Mouse (Mus musculus) CH12.LX (cell line): ENCODE results near the gene B4galnt3. TPM values are rescaled to one million over a fixed set of nuclear protein-coding genes. Genes with fewer than 3 reads are reported as not detected.

ENCODE experiments used
- polyA plus RNA-seq: library from polyadenylated mRNA; unstranded; fragments of >175 nt; gene quantifications from 2 replicates; pipeline ENCODE4 v1.2.1, GENCODE M21; 2012; ENCODE audit warnings: low read depth; ENCODE audit not compliant: insufficient read length
- total RNA-seq, 2 experiments: library from RNA; depleted of rRNA; stranded (reverse); fragments of 300-350 nt in 1 of 2; fragments of >200 nt in 1 of 2; gene quantifications; 2 replicates each; pipeline ENCODE4 v1.2.3; 2012 to 2014

The B4galnt3 gene
- total and polyA plus RNA-seq, 3 experiments: 0.21 to 0.47 (median 0.44) TPM

Other genes with a start within 250 kb of the B4galnt3 start
- 4.6 and 6.5 TPM in 2 replicates for gene Ninj2, start 201.2 kb downstream of the B4galnt3 start, total RNA-seq (2012; rRNA removed)
- gene Ninj2, start 201.2 kb downstream of the B4galnt3 start, total RNA-seq (2014; rRNA removed): not detected in 2 replicates
- gene Ninj2, start 201.2 kb downstream of the B4galnt3 start, polyA plus RNA-seq: 0.97 and 1.1 TPM in 2 replicates
- not detected in 2 replicates for gene D330020A13Rik, start 195 bp downstream of the B4galnt3 start, total RNA-seq (2012; rRNA removed)
- not detected in 2 replicates for gene D330020A13Rik, start 195 bp downstream of the B4galnt3 start, total RNA-seq (2014; rRNA removed)
- gene D330020A13Rik, start 195 bp downstream of the B4galnt3 start, polyA plus RNA-seq: not detected in 2 replicates
- 28.9 and 29.3 TPM in 2 replicates for gene Kdm5a, start 69.6 kb upstream of the B4galnt3 start, total RNA-seq (2012; rRNA removed)
- 20.8 and 22.2 TPM in 2 replicates for gene Kdm5a, start 69.6 kb upstream of the B4galnt3 start, total RNA-seq (2014; rRNA removed)
- 35.8 and 36.8 TPM in 2 replicates for gene Kdm5a, start 69.6 kb upstream of the B4galnt3 start, polyA plus RNA-seq
- 20.3 and 21.0 TPM in 2 replicates for gene Ccdc77, start 69.8 kb upstream of the B4galnt3 start, total RNA-seq (2012; rRNA removed)
- 25.2 and 28.6 TPM in 2 replicates for gene Ccdc77, start 69.8 kb upstream of the B4galnt3 start, total RNA-seq (2014; rRNA removed)
- gene Ccdc77, start 69.8 kb upstream of the B4galnt3 start, polyA plus RNA-seq: 18.2 and 19.9 TPM in 2 replicates
- gene Il17ra, start 168.7 kb upstream of the B4galnt3 start, total RNA-seq (2012; rRNA removed): 13.5 and 13.6 TPM in 2 replicates
- gene Il17ra, start 168.7 kb upstream of the B4galnt3 start, total RNA-seq (2014; rRNA removed): 13.8 and 14.0 TPM in 2 replicates
- 21.2 and 23.9 TPM in 2 replicates for gene Il17ra, start 168.7 kb upstream of the B4galnt3 start, polyA plus RNA-seq
- not detected in 2 replicates for gene Tmem121b, start 199.2 kb upstream of the B4galnt3 start, total RNA-seq (2012; rRNA removed)
- not detected in 2 replicates for gene Tmem121b, start 199.2 kb upstream of the B4galnt3 start, total RNA-seq (2014; rRNA removed)
- gene Tmem121b, start 199.2 kb upstream of the B4galnt3 start, polyA plus RNA-seq: not detected in 2 replicates
- gene Hdhd5, start 236.8 kb upstream of the B4galnt3 start, total RNA-seq (2012; rRNA removed): 20.9 and 21.5 TPM in 2 replicates
- gene Hdhd5, start 236.8 kb upstream of the B4galnt3 start, total RNA-seq (2014; rRNA removed): 11.4 and 12.5 TPM in 2 replicates
- gene Hdhd5, start 236.8 kb upstream of the B4galnt3 start, polyA plus RNA-seq: 10.9 and 12.4 TPM in 2 replicates